8 mouse cellular contexts compared by ENCODE assay signal in genomic region chr15:84235646-84236045, GRCm38 (mm10). TPM values are rescaled to one million over a fixed set of nuclear protein-coding genes. Genes with fewer than 3 reads are reported as not detected.
DNase-seq lines count a peak whose midpoint lies in the region.

No protein-coding gene starts in this region.

- DNase-seq in gastrocnemius, adult 18-20 months (ENCODE audit: low spot score): peak; percentile 58
- no peak for DNase-seq in gastrocnemius, postnatal 4 days (ENCODE audit: low spot score in 2 of 2)
- peak; percentile 91 for DNase-seq in R1 (ENCODE audit: low read depth, low spot score)
- peak; percentile 64 for DNase-seq in heart, postnatal 4 days
- DNase-seq in lung, postnatal 25 days (ENCODE audit: low spot score): peak; percentile 93
- no peak for DNase-seq in embryo, embryonic 10.5 days (ENCODE audit: low spot score)
- DNase-seq in frontal cortex, postnatal 36 days (ENCODE audit: low spot score in 2 of 2): no peak
- DNase-seq in ovary, adult 18-20 months (ENCODE audit: low spot score): no peak

RNA-seq across cellular contexts. Expression of gene Parvb, which starts 3.8 kb away (rescaled TPM):
- 10 to 100 TPM; 35.7 to 58.2 TPM for total RNA-seq in gastrocnemius, adult 18-20 months (2021)
- total RNA-seq in gastrocnemius, postnatal 4 days (2021): 100 to 1,000 TPM; 130 to 134 TPM
- 100 to 1,000 TPM; 172 to 177 TPM for total RNA-seq in heart, postnatal 4 days (2021)

RNA-seq across cellular contexts. Expression of gene Samm50, which starts 43.6 kb away (rescaled TPM):
- 100 to 1,000 TPM; 174 to 210 TPM for total RNA-seq in gastrocnemius, adult 18-20 months (2021)
- total RNA-seq in gastrocnemius, postnatal 4 days (2021): 100 to 1,000 TPM; 160 to 165 TPM
- 100 to 1,000 TPM; 226 to 230 TPM for total RNA-seq in heart, postnatal 4 days (2021)

Comparison
In these comparisons a context has a peak if more than half of its experiments do, and no peak if none do; other contexts are left out.
1. DNase-seq: peak in gastrocnemius, adult 18-20 months (single experiment), R1 (single experiment), heart, postnatal 4 days (single experiment) and lung, postnatal 25 days (single experiment); none in gastrocnemius, postnatal 4 days (0 of 2), embryo, embryonic 10.5 days (single experiment), frontal cortex, postnatal 36 days (0 of 2) and ovary, adult 18-20 months (single experiment).